Mouse (Mus musculus) spleen, postnatal 10 days (tissue): ENCODE measurements at regions not wholly inside any gene's neighbourhood (a gene's known extent, or its start where the extent isn't known, plus 50 kb on each side); places are given as distances from the start of the nearest gene placed in this dataset.

ENCODE experiments used
- DNase-seq, 2 experiments: peaks; one replicate each; pipeline ENCODE4 v3.0.0; 2021 to 2022; ENCODE audit warnings: low spot score in 2 of 2

DNA sequence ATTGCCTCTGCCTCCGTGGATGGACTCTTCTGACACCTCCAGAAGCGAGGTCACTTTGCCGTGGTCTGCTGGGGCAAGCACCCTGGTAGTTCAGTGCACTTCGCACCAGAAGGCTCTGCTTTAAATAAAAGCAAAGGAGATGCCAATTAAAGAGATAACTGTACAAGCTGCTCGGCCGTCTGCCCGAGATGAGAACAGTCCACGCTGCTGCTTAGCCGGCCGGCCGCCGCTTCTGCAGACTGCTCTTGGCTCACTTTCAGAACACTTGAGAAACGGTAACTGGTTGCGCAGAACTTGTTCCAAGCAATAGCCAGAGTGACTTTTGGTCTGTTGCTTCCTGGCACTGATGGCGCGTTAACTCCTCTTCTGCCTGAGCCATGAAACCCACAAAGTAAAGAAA is 121.0 kb upstream of the Rreb1 start:
- peak in 1 of 2 experiments; percentile 44 for DNase-seq

DNA sequence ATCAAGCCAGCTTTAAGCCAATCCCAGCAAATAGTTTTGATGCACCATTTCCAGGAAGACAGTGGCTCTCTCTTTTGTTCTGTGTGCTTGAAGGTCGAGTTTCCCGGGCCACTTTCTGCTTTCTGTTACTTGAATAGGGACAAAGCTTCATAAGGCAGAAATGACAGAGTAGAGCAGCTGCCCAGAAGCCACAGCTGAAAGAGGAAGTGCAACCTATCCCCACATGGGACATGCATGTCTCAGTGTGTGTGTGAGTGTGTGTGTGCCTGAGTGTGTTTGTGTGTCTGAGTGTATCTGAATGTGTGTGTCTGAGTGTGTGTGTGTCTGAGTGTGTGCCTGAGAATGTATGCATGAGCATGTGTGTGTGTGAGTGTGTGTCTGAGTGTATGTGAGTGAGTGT is 120.2 kb upstream of the Rreb1 start:
- peak; percentile 18 to 73 for DNase-seq

DNA sequence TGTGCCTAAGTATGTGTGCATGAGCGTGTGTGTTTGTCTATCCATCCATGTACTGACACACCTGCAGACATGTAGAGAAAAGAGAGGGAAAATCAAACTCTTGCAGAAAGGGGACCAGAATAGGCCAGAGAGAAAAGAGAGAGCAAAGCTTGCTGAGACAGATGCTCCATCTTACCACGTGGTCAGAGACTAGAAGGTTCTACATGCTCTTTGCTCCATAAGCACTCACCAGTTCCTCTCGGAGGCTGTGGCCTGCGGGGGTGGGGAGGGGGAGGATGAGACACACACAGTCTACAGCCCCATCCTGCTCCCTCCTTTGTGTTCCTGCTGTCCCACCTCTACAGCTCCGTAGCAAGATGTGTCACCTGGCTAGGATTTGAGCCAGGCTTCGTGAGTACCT is 119.7 kb upstream of the Rreb1 start:
- peak in 1 of 2 experiments; percentile 25 for DNase-seq

DNA sequence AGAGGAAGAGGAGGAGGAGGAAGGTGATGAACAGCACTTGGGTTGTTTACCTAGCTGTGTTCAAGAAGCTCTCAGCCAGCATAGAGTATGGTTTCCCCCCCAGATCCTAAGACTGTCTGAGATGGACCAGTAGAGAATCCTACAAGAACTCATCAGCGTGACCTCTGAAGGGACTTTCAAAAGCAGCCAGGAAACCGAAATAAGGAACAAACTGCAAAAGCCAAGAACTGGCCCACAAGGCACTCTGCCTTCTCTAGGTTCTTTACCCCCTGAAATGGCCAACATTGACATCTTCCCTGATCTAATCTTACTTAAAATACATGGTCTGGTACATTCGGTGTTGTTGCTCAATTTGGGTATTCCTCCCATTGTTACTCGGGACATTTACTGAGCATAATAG is 118.1 kb upstream of the Rreb1 start:
- DNase-seq: no peak

DNA sequence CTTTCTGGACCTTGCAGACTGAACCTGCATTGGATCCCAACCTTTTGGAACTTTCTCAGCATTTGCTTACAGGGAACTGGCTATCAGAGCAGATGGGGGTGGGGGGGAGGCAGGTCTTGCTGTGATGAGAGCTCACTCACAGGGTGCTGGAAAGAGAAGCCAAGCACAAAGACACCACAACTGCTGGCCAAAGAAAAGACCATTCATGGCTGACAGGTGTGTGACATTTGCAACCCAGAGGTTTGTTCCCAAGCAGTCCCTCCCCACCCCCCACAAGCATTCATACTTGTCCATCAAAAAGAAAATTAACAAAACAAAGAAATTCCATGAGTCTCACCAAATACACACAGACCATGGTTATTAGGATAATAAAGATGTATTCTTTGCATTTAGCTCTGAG is 117.5 kb upstream of the Rreb1 start:
- DNase-seq: no peak

DNA sequence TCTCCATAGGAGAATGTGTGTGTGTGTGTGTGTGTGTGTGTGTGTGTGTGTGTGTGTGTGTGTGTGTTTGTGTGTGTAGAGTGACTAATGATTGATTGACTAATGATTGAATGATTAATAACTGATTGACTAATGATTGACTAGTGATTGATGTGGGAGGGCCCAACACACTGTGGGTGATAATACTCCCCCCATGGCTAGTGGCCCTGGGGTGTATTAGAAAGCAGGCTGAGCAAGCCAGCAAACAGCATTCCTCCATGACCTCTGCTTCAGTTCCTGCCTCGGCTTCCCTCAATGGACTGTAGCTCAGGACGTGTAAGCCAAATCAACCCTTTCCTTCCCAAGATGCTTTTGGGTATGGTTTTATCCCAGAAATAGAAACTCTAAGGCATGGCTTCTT is 114.1 kb upstream of the Rreb1 start:
- no peak for DNase-seq

DNA sequence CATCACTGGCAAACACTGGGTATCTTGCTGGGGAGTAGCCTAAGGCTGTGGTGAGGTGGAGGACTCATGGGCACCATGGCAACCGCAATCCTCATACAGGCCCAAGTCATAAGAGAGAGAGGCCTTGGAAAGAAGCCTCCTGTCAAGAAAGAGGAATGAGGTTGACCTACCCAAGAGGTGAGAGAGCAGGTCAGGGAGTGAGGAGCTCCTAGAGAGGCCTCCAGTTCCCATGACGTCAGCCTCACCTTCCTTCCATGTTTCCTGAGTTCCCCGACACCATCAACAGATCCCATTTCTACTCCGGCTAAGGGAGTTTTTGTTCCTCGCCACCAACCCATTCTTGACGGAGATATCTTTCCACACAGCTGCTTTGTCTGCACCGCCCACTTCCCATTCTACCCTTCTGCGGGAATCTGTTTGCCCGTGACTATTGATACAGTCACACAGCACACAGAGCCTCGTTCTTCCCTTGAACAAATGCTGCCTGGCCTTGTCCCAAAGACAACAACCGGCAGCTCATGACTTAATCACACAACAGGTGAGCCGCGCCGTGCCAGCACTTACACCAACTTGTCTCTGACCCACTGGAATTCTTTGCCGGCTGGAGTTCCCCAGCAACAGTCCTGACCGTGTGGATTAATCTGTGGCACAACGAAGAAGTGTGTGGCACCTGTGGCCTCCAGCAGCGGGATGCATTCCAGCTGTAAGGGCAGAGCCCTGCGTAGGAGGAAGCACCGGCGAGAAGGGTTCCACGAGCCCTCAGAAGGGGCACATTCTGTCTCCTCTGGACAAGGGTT is 111.8 kb upstream of the Rreb1 start:
- DNase-seq: no peak

DNA sequence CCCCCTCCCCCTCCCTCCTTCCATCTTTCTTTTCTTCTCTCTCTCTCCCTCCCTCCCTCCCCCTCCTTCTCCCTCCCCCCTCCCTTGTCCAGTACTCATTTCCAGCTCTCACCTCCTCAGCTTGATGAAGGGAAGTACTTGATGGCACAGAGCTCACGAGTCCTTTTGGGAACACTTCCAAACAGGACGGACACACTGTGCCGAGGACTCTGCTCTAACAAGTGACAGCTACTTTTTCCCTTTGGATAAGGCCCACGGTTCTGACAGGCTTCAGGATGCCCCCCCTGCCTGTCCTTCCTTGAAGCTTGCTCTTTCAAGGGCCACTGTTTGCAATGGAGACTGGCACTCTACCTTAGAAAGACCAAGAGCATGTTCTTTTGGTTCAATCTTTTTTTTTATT is 110.8 kb upstream of the Rreb1 start:
- DNase-seq: no peak

DNA sequence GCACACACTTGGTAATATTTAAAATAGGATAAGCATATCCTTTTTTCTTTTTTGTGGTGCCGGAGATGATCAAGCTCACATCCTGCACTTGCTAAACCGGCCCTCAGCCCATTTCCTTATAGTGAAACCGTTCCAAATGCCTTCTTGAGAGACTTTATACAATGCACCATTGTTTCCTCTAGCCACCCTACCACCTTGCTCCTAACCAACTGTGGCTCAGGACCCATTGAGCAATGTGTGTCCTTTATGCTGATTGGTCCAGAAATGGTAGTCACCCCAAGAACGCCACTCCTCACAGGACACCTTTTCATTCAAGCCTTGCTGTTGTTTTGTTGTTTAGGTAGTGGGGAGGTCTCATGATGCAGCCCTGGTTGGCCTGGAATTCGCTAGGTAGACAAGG is 110.3 kb upstream of the Rreb1 start:
- DNase-seq: no peak

DNA sequence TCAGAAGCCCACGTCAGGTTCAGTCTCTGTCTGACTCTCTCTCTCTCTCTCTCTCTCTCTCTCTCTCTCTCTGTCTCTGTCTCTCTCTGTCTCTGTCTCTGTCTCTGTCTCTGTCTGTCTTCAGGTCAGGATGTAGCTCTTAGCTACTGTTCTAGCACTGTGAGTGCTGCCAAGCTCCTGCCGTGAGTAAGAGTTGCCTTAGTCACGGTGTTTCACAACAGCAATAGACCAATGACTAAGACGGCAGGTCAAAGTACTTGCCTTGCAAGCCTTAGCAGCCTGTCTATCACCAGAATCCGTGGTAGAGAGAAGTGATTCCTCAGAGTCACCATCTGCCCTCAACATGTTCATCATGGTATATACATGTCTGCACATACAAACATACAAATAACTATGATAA is 107.1 kb upstream of the Rreb1 start:
- no peak for DNase-seq

DNA sequence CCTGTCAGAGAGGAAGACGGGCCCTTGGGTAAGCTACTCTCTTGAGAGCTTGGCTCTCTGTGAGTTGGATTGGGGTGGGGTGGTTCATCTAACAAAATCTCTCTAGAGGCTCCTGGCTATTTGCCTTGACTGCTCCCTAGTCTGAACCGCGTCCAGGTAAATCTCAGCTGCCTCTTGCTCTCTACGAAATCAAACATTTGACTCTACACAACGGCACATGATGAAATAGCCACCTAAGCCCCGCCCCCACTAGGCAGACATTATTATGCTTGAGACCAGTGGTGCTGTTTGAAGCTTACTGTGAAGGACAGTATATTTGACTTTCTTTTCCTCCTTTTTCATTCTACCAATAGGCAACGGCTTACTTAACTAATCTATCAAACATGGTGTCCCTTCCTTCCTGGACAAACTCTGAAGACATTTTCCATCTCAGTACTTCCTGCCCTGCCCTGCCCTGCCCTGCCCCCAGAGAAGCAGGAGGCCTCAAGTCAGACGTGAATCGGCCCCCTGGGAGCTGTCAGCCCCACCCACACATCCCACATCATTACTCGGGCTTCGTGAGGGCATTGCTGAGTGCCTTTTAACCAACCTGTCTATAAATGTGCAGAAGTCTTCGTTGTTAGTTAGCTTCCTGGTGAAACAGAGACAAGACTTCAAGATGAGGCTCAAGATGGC is 103.4 kb upstream of the Rreb1 start:
- peak in 1 of 2 experiments; percentile 49 for DNase-seq

DNA sequence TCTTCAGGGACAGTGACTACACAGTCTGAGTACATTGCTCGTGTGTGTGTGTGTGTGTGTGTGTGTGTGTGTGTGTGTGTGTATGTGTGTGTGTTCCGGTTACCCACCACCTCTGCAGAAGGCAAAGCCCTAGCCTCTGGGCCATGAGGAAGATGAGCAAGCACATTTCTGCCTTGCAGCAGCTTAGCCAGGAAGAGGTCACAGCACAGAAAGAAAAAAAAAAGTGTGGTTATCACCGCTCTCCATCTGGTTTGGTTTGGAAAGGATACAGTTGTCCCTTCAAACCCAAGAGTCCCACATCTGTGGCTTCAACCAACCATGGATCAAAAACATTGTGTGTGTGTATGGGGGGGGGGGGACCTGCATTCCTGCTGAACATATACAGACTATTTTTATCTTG is 102.5 kb upstream of the Rreb1 start:
- DNase-seq: no peak

DNA sequence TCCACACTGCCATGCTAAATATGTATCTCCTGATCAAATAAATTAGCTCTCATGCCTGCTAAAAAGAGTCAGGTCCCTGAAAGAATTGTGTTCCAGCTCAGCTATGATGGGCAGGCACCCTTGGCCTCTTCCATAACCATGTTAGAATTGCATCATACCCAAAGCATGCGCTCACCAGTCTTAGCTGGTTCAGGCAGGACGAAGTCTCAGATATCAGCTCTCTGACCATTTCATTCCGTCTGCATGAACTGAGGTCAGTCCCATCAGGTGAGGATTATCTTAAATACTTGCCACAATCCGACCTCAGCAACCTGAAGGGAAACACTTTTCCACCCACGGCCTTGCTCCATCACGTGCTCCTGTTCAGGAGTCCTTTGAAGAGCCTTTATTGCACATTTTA is 101.3 kb upstream of the Rreb1 start:
- no peak for DNase-seq

DNA sequence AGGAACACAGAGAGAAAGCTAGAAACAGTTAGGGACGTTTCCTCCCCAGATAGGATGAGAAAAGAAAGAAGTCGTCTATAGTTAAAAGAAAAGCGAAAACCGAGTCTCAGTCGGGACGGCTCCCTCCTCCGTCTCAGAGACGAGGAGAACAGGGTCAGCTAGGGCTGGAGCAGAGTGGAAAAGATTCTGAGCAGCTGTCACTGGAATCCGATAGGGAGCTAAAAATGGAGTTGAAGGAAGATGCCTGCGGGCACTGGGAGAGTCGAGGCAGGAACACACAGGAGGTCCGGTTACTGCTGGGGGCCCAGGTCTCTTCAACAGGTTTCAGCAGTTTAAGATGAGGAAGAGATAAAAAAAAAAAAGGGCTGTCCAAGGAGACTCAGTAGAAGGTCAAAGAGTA is 99.9 kb upstream of the Rreb1 start:
- DNase-seq: no peak

DNA sequence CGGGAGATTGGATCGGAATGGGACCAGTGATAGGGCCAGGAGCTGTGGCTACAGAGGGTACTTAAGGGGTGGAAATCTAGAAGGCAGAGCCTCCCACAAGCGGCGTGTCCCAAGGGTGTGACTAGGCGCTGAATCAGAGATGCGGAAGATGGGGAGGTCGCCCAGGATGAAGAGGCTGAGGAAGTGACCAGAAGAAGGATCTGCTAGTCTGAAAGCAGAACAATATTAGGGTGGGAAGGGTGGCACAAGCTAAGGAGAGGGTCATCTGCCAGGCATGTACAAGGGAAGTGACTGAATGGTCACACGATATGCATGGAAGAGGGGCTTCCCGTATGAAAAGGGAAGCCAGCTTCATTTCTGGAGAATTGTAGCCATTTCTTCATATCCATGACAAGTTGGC is 99.4 kb upstream of the Rreb1 start:
- DNase-seq: no peak

DNA sequence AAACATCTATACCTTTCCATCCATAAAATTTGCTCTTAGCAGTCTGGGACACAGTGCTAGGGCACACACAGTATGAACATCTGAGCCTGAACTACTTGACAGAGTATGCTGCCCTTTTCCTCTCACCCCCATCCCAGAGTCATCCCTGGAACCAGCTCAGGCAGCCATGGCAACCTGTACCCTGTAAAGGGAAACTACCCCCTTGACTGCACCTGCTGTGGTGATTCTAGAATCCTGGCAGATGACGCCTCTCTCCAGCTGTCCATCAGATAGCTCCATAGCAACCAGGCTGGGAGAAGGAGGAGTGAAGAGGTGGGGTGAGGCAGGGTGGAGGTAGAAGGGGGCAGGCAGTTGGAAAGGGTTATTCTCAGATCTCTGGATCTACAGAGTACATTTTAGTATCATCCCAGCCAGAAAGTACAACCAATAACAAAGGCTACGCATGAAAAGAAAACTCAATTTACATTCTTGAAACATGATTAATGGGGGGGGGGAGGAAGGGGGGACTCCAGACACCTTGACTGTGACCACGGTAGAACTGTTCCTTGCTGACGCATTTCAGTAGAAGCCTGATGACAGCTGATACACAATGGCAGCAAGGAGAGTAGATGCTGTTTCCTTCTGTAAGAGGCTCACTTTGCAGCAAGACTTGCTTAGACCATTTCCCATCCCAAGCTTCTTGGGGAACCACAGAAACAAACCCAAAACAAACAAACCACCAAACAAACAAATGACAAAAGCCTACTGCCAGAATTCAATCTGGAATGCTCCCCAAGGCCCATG is 97.2 kb upstream of the Rreb1 start:
- DNase-seq: no peak

DNA sequence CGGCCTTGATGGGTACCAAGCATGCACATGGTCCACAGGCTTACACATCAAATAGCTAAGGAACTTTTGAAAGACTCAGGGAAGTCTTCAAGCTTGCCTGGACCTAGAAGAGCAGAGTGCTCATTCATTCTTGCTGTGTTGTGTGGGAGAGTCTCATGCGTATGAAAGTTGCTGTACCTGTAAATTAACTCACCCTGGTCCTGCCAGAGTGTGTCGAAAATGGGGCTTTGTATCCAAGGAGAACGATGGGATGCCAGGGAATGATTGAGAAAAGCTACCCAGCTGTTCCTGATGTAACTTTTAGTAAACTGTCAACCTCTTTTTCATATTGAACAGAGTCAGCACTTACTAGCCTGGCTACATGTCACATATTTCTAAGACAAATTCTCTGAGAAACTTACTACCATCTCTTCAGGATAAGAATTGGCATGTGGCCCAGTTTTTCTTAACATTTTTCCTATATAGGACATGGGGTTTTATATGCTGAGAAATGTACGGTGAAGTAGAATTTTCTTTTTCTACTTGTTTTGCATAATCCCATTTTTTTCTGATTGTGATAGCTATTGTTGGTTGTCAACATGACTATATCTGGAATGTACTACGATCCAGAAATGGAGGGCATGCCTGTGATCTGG is 95.0 kb upstream of the Rreb1 start:
- no peak for DNase-seq

DNA sequence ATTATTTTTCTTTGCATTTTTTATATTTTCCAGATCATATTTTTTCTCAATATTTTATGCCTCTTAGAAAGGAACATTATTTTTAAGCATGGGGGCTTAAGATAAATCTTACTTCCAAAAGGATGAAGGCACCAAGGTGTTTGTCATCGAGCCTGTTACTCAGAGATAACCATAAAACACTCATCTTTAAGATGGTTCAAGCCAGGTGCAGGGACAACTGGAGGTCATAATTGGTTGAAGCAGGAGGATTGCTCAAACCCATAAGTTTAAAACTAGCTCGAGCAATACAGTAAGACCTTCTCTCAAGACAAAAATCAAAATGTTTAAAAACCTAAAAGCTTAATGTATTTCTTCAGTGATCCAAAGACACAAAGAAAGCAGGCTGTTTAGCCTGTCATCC is 92.6 kb upstream of the Rreb1 start:
- no peak for DNase-seq

DNA sequence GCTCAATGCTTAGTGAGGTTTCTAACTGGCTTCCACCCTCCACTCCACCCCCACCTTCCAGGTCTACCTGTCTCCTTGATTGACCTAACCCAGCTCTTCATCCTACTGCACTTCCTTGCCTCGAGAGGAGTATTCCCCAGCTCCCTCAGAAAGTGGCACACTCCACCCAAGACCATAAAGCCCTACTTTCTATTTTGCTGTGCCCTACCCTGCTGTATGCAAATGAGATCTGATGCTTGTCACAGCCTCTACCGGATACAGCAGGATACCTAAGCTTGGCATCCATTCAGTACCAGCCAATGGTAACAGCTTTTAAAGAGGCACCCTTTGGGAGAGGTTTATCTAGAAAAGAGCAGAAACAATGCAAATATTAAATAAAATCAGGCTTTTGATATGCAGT is 92.1 kb upstream of the Rreb1 start:
- DNase-seq: no peak

DNA sequence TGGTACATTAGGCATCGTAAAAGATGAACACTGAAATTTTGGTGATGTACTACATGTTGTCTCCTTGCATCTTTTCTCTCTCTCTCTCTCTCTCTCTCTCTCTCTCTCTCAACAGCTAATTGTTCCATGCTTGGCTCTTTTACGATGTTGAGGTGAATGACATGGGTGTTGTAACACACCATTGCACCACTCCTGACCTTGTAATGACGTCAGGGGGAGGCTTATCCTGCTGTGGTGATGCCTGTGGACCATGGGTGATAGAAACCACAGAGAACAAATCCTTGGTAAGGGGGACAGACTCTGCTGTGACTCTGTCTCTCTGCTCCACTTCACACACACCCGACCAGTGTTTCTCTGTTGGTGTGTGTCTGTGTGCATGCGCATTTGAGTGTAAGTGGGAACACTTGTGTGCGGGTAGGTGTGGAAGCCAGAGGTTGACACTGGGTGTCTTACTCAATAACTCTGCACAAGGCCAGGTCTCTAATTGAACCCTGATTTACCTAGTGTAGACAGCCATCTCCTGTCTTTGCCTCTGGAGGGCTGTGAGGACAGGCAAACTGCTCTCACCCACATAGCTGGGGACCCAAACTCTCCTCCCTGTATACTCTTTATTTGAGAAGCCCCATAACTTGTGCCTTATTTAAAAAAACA is 88.9 kb upstream of the Rreb1 start:
- no peak for DNase-seq

DNA sequence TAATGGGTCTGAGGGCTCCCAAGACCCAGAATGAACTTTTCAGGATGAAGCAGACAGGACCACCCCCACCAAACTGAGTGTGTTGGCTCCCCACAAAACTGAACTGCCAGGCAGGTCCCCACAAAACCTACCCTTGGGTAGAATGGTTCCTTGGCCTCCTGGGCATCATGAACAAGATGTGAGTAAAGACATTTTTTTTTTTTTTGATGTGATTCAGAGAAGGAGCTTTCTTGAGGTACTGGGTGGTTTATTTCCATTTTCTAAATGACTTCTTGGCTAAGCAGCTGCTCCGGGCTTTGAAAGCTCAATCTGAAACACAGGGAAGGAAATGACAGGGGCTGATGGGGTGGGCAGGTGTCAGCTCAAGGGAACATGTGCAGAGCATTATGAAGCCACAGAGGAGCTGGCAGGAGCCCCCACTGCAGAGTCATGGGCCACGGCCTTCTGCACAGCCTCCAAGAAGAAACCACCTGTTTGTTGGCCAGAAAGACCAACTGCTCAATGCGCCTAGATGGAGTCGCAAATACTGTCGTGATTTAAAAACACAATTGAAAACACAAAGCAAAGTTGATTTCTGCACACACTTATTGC is 86.2 kb upstream of the Rreb1 start:
- DNase-seq: no peak
